Mouse (Mus musculus) B cell, adult (primary cell): ENCODE data around the gene Zfp14. TPM values are rescaled to one million over a fixed set of nuclear protein-coding genes. Genes with fewer than 3 reads are reported as not detected.

ENCODE experiments used
- total RNA-seq: library from RNA; stranded (reverse); gene quantifications from 4 replicates; pipeline ENCODE4 v1.2.4, GENCODE M21; 2023; ENCODE audit not compliant: inconsistent age

Zfp14 gene
- total RNA-seq = 3.1 to 4.9 TPM (median 4.0 TPM) in 4 replicates

DNA sequence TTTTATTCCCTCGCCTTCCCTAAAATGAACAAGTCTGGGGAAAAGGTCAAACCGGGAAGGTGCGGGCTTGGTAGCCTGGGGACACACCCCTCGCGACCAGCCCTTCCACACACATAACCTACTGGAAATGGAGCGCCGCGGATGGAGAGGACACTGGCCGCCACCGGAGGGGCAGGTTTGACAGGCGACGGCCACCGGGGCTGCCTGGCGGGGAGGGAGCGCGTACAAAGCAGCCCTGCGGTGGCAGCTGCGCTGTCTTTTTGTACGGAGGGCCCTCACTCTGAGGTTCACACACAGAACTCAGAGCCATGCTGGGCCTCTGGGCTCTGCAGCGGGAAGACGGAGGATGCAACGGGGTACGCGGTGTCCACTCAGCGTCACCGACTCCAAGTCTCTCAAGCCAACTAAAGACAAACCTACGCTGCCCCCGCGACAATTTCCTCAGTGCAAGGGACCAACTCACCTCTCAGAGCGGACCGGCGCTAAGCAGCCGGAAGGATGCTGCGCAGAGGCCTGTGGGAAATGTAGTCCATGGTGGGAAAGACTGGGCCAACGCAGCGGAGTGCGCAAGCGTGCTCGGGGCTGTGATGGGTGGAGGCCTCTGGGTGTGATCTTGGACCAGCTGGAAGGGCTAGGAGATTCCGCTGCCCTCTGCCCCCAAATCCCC lies at the start of gene Zfp14:
Gene Zfp14 (minus strand): TSS at position 499 of the 667 bp plus-strand sequence.

DNA sequence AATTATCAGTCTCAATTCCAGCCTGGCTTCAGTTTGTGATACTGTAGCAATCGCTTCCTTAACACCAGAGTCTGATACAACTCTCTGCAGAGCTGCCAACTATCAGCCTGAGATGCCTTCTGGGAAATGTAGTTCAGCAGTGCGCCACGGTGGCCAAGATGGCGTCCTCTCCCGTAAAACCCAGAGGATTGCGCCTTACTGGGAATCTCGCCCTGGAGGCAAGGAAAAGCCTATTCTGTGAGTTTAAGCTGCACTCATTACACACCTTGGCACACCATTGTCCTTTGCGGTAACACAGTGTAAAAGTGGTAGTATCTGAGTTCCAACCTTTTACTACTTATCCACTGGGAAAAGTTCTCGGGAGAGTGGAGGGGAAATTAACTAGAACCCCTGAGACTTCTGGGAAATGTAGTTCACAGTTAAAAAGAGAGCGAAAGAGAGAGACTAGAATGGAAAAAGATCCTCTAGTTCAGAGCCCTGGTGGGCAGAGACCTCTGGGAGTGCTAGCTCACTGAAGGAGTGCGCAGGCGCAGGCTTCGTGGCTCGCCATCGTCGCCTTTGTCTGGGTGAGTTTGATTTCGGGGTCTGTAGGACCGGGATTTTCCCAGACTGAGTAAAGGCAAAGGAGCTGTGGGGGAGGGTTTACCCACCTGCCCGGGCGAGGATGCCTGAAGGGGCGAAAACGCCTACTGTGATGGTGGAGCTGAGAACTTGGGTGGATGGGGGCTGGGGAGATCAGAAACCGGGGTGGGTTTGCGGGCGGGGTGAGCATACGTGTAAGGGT lies 43.7 kb upstream of the Zfp14 start, which contains the start of gene Zfp260:
Gene Zfp260 (plus strand): TSS at position 132 of the 784 bp plus-strand sequence.

DNA sequence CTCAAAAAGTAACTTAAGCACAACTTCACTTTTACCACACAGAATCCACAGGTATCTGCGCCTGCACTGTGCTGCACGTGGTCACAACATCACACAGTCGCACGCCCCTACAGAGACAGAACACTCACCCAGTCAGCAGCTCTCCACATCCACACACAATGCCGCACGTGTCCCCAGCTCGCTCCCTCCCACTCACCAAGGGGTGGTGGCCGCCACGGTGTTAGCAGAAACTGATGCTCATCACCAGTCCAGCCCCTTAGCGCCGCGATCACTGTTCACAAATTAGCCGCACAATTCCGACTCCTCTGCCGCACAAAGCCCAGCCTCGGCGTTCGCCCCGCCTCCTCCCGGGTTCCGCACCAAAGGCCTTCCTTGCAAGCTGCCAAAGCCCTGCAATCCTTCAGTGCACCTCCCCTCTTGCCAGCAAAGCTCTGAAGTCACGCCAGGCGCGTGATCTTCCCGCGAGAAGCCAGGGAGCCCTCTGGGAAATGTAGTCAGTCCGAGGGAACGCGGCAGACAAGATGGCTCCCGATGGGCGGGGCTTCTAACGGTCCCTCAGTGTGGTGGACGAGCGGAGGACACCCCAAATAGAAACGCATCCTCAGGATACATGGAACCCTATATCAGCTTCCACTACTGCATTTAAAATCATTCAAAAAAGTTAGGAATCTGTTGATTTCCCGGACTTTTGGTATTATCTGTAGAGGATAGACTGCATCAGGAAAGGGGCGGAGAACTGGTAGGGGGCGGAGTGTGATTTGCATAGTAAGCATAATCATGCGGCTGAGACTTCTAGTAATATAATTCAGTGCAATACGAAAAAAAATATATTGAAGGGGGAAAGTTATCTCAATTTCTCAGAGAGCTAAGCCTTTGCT lies 39.2 kb upstream of the Zfp14 start, which contains the start of the genes Gm26920 and Zfp566:
Gene Gm26920 (minus strand): TSS at position 319 of the 878 bp plus-strand sequence.
Gene Zfp566 (minus strand): TSS at position 436 of the 878 bp plus-strand sequence.

DNA sequence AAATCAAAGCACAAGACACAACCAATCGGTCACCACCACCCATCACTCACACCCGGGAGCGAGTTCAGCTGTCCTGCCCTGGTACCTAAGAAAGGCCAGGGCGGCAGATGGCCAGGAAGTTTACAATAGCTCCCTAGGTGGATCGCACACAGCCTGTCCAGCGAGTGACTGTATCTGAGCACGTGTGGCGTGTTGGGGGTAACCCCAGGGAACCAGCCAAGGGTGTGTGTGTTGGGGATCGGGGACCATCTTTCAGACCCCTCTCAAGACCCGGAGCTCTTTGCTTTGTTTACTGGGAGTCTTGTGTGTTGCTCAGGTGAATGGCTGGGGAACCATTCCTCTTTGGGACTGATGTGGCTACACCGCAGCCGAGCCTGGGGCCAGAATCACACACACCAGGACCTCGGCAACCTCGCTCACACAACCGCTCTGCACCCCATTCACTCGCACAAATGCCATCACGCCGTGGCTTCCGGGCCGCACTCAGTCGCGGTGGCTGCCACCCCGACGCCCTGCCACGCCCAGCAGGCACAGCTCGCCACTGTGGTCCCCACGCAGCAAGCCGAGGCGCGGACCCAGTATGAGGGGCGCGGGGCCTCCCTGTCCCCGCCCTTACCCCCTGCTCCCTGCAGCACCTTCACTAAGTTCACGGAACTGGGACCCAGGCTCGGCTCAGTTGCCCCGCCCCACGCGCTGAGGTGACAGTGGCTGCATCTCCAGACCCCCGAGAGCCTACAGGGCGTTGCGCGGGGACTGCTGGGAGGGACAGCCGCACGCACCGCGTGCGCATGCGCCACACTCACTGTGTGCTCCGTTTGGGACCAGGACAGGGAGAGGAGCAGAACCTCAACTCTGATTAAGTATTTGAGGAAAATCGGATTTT lies 21.2 kb upstream of the Zfp14 start, which contains the start of gene Zfp82:
Gene Zfp82 (minus strand): TSS at position 755 of the 883 bp plus-strand sequence.

Other genes with a start within 250 kb of the Zfp14 start
- 10.4 to 13.1 TPM (median 12.4 TPM) in 4 replicates for gene Zfp790, start 235.3 kb downstream of the Zfp14 start, total RNA-seq
- 5.2 to 8.2 TPM (median 7.2 TPM) in 4 replicates for gene Zfp940, start 197.7 kb downstream of the Zfp14 start, total RNA-seq
- 12.7 to 14.2 TPM (median 13.4 TPM) in 4 replicates for gene Zfp420, start 191.4 kb downstream of the Zfp14 start, total RNA-seq
- 8.0 to 14.8 TPM (median 9.0 TPM) in 4 replicates for gene Zfp27, start 144.8 kb downstream of the Zfp14 start, total RNA-seq
- gene Zfp383, start 143.2 kb downstream of the Zfp14 start, total RNA-seq = 4.3 to 5.7 TPM (median 5.1 TPM) in 4 replicates
- gene Zfp74, start 97.3 kb downstream of the Zfp14 start, total RNA-seq = 8.4 to 17.9 TPM (median 11.8 TPM) in 4 replicates
- gene Zfp568, start 67.4 kb downstream of the Zfp14 start, total RNA-seq = 17.9 to 25.3 TPM (median 22.4 TPM) in 4 replicates
- gene Zfp82, start 21.5 kb upstream of the Zfp14 start, total RNA-seq = 4.2 to 7.9 TPM (median 5.0 TPM) in 4 replicates
- gene Gm26920, start 39.0 kb upstream of the Zfp14 start, total RNA-seq = not detected in 4 replicates
- 5.3 to 7.5 TPM (median 5.8 TPM) in 4 replicates for gene Zfp566, start 39.1 kb upstream of the Zfp14 start, total RNA-seq
- gene Zfp260, start 43.4 kb upstream of the Zfp14 start, total RNA-seq = 23.6 to 31.7 TPM (median 26.5 TPM) in 4 replicates
- 14.6 to 20.9 TPM (median 16.3 TPM) in 4 replicates for gene Zfp382, start 70.6 kb upstream of the Zfp14 start, total RNA-seq
- 41.7 to 52.0 TPM (median 46.8 TPM) in 4 replicates for gene Zfp146, start 118.4 kb upstream of the Zfp14 start, total RNA-seq
- gene Cox7a1, start 132.8 kb upstream of the Zfp14 start, total RNA-seq = 1.6 TPM in 1 of 4 replicates, not detected in the others
- gene Capns1, start 147.4 kb upstream of the Zfp14 start, total RNA-seq = 176 to 190 TPM (median 187 TPM) in 4 replicates
- gene Polr2i, start 180.6 kb upstream of the Zfp14 start, total RNA-seq = 33.3 to 43.1 TPM (median 37.9 TPM) in 4 replicates
- gene Tbcb, start 180.9 kb upstream of the Zfp14 start, total RNA-seq = 30.3 to 41.6 TPM (median 35.2 TPM) in 4 replicates
- gene Ovol3, start 184.3 kb upstream of the Zfp14 start, total RNA-seq = not detected in 4 replicates
- 1.1 to 2.1 TPM (median 1.7 TPM) in 4 replicates for gene Thap8, start 228.7 kb upstream of the Zfp14 start, total RNA-seq
- gene Wdr62, start 229.0 kb upstream of the Zfp14 start, total RNA-seq = 6.2 to 10.2 TPM (median 6.8 TPM) in 4 replicates
- gene Clip3, start 240.3 kb upstream of the Zfp14 start, total RNA-seq = not detected in 4 replicates